Mouse (Mus musculus): ENCODE measurements at regions not wholly inside any gene's neighbourhood (a gene's known extent, or its start where the extent isn't known, plus 50 kb on each side); places are given as distances from the start of the nearest gene placed in this dataset.

DNA sequence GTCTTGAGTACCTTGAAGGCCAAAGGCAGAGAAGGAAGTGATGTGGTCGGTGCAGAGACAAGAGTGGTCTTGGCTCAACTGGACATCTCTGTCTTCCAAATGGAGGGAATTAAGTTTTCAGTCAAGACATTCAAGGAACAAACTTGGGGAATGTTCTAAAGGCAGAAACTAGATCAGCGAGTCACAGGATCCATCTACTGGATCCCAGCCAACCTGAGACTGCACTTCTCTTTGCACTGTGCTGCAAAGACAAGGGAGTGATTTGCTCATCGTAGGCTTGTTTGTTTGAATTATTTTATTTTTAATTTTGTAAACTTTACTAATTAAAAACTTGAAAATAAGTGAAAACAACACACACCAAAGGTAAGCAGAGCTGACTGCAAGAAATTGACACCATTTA, 875.8 kb downstream of the Zfp704 start:
- TF ChIP-seq CTCF (IDR thresholded peaks at IDR 0.05; ENCODE audit: low read depth, low read length) (no peak), POLR2A (IDR thresholded peaks at IDR 0.05; ENCODE audit: insufficient read depth, low read length) (no peak), EP300 (IDR thresholded peaks at IDR 0.05; ENCODE audit: insufficient read depth, low read depth, low read length) (no peak)

Measured in ES-Bruce4 (cell line).